Mouse (Mus musculus) spleen, postnatal 36 days (tissue): ENCODE results near the gene Nxn.
A peak's percentile ranks its signal among the peaks of the same experiment; 100 is the strongest.

Source experiments
- DNase-seq, 2 experiments: peaks; one replicate each; pipeline ENCODE4 v3.0.0; 2022; ENCODE audit warnings: low spot score in 2 of 2, mixed read lengths in 1 of 2

The Nxn gene

GRCm38 (mm10) chr11:76401398-76401797 is 2.5 kb upstream of the Nxn start:
- DNase-seq: no peak

GRCm38 (mm10) chr11:76399587-76400330 is 819 bp upstream of the Nxn start:
- peak in 1 of 2 experiments; percentile 39 for DNase-seq

GRCm38 (mm10) chr11:76398312-76398797 is 585 bp downstream of the Nxn start:
- DNase-seq: peak in 1 of 2 experiments; percentile 6

- DNase-seq: no peak
Measured at GRCm38 (mm10) chr11:76397650-76398311, 1.2 kb downstream of the Nxn start.

GRCm38 (mm10) chr11:76392996-76393395 is 5.9 kb downstream of the Nxn start:
- DNase-seq: no peak

GRCm38 (mm10) chr11:76392532-76392931 is 6.4 kb downstream of the Nxn start:
- no peak for DNase-seq

- no peak for DNase-seq
Measured at GRCm38 (mm10) chr11:76388711-76389110, 10.2 kb downstream of the Nxn start.

- DNase-seq: no peak
Measured at GRCm38 (mm10) chr11:76387097-76387496, 11.8 kb downstream of the Nxn start.

GRCm38 (mm10) chr11:76385746-76386145 is 13.2 kb downstream of the Nxn start:
- DNase-seq: no peak

- DNase-seq: no peak
Measured at GRCm38 (mm10) chr11:76385017-76385416, 13.9 kb downstream of the Nxn start.

- no peak for DNase-seq
Measured at GRCm38 (mm10) chr11:76384307-76384706, 14.6 kb downstream of the Nxn start.

GRCm38 (mm10) chr11:76382711-76383324 is 16.1 kb downstream of the Nxn start:
- no peak for DNase-seq

GRCm38 (mm10) chr11:76381201-76381885 is 17.6 kb downstream of the Nxn start:
- DNase-seq: no peak

GRCm38 (mm10) chr11:76379921-76380544 is 18.9 kb downstream of the Nxn start:
- no peak for DNase-seq

- no peak for DNase-seq
Measured at GRCm38 (mm10) chr11:76376425-76376824, 22.5 kb downstream of the Nxn start.

- no peak for DNase-seq
Measured at GRCm38 (mm10) chr11:76374491-76375185, 24.3 kb downstream of the Nxn start.

- DNase-seq: no peak
Measured at GRCm38 (mm10) chr11:76372534-76372933, 26.4 kb downstream of the Nxn start.

- no peak for DNase-seq
Measured at GRCm38 (mm10) chr11:76372120-76372519, 26.8 kb downstream of the Nxn start.

- no peak for DNase-seq
Measured at GRCm38 (mm10) chr11:76370491-76370890, 28.4 kb downstream of the Nxn start.

GRCm38 (mm10) chr11:76366720-76367119 is 32.2 kb downstream of the Nxn start:
- no peak for DNase-seq

- DNase-seq: no peak
Measured at GRCm38 (mm10) chr11:76364038-76364437, 34.9 kb downstream of the Nxn start.
